Mouse (Mus musculus): ENCODE results near the gene Elk3.

DNA sequence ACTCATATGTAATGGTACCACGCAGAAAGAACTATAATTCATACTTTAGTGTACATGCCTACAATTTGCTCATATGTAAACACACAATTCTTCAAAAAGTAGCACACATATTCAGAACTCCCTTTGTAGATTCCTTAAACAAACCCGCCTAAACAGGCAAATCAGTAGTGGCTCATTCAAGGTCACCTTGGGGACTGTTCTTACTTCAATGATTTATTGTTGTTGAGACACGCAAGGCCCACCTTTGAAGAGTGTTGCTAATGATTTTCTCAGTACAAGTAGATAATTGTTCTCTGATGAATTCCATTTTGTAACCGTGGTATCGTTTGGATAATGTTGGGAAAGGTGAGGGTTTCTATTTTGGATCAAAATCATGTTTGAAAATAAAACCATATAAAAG lies 17.4 kb upstream of the Elk3 start:
- TF ChIP-seq TAL1 (IDR thresholded peaks at IDR 0.05; ENCODE audit: low read length) (no peak), GATA1 (IDR thresholded peaks at IDR 0.05; ENCODE audit: low read length) (no peak)

Measured in erythroblast, embryonic 14.5 days (primary cell).